Mouse (Mus musculus) CH12.LX (cell line): Measurements from ENCODE around the gene Zswim5.

Experiments
- CTCF ChIP-seq, 2 experiments: IDR thresholded peaks in 1 of 2; conservative IDR thresholded peaks in 1 of 2; 2 replicates each; pipeline ENCODE4 v1.5.1; 2011 to 2012; ENCODE audit warnings: low read depth in 2 of 2, low read length in 2 of 2, improper control_type of control experiment in 1 of 2, inconsistent platforms in 1 of 2, mild to moderate bottlenecking in 1 of 2, moderate library complexity in 1 of 2
- E2F4 ChIP-seq: IDR thresholded peaks from 2 replicates; pipeline ENCODE4 v1.6.1; 2011; ENCODE audit warnings: low read depth, low read length, improper control_type of control experiment; ENCODE audit not compliant: insufficient replicate concordance
- MXI1 ChIP-seq: IDR thresholded peaks from 2 replicates; pipeline ENCODE4 v1.6.1; 2011; ENCODE audit warnings: mild to moderate bottlenecking, low read depth, low read length, improper control_type of control experiment
- SMC3 ChIP-seq: IDR thresholded peaks from 2 replicates; pipeline ENCODE4 v1.6.1; 2011; ENCODE audit warnings: low read depth, low read length, improper control_type of control experiment
- ZC3H11A ChIP-seq: IDR thresholded peaks from 2 replicates; pipeline ENCODE4 v1.6.1; 2012; ENCODE audit warnings: low read depth, mild to moderate bottlenecking, inconsistent platforms, low read length, improper control_type of control experiment

GRCm38 (mm10) chr4:117005611-117006400 is 128.6 kb downstream of the Zswim5 start:
- TF ChIP-seq SMC3 (no peak), ZC3H11A (no peak), CTCF (conservative IDR thresholded peaks at IDR 0.05 in 1 of 2, IDR thresholded peaks at IDR 0.05 in 1 of 2; ENCODE audit: low read depth in 2 of 2, low read length in 2 of 2) (0 out of 4 replicates have a peak, but pooled peaks of 1 of the 2 experiments have one; percentile 7), E2F4 (no peak), MXI1 (no peak)
